Mouse (Mus musculus): Measurements from ENCODE around the gene Msi2.

The Msi2 gene

DNA sequence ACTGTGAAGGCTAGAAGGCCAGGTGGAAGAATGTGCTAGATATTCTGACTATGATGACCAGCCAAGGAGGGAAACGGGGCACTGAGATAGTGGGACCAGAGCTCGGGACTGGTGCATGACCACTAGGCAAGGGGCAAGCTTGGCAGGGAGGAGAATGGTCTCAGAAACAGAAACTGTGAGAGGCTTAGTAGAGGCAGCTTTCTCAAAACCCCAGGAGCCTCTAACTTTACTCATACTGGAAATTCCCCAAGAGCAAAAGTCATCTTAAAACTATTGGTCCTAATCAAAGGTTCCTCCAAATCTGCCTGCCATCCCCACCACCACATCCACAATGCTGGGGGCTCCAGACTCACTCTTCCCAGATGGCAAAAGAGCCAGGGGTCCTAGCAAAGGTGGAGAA lies 181.5 kb downstream of the Msi2 start:
- no peak for DNase-seq

GRCm38 (mm10) chr11:88534331-88534929 lies 183.9 kb downstream of the Msi2 start:
- DNase-seq: no peak

DNA sequence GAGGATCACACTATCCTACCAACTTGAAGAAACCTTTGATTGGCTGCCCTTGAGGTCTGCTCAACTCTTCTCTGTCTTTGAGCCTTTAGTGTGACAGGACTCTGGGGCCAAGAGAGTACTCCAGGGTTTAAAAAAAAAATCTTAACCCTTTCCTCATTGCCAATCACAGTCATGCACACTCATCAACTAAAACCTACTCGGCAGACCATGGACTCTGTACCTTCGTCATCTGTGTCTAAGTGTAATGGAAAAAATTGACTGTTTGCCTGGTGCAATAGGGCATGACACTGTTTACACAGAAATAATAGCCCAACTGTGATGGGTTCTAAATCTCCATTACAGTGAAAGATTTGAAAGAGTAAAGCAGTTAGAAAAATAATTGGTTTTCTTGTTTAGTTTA lies 186.3 kb downstream of the Msi2 start:
- DNase-seq: no peak

- no peak for DNase-seq
Observed at GRCm38 (mm10) chr11:88530032-88530431, 188.3 kb downstream of the Msi2 start.

DNA sequence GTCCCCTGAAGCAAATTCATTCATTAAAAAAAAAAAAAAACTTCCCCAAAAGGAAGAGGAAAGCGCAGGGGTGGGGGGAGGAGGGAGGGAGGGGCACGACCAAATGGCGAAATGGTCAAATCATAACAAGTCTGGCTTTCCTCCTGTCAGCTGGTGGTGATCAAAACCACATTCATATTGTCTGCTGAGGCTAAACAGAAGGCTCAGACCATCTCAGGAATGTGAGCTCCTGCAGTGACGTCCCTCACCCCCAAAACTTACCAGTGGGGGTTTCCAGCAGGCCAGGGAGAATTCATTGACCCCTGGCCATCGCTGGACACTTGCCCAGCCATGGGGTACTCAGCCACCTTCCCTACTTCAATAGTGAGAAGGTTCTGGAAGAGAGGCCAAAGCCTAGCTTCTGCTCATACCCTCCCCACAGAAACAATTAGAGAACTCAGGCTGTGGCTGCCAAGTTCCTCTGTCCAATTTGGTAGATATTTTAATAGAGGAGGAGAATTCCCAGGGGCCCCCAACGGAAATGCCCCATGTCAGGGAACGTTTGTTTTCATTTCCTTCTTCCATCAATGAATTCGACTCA lies 189.7 kb downstream of the Msi2 start:
- DNase-seq: no peak

- no peak for DNase-seq
Observed at GRCm38 (mm10) chr11:88526711-88527110, 191.6 kb downstream of the Msi2 start.

GRCm38 (mm10) chr11:88524790-88525575 lies 193.3 kb downstream of the Msi2 start:
- no peak for DNase-seq

DNA sequence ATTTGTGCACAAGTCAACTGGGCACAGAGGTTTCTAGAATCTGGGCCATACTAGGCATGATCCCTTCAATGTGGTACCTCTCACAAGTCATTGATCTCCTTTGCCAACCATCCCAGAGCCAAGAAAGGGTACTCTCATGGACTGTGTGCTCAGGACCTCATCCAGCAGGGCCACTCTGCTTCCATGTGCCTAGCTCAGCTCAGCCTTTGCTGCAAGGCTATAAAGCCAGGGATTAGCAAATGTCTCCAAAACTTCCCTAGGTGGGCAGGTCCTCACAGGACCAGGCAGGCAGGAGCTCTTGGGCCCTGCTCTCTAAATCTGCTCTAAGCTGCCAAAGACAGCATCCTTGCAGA lies 193.9 kb downstream of the Msi2 start:
- no peak for DNase-seq

- DNase-seq: no peak
Observed at GRCm38 (mm10) chr11:88523921-88524320, 194.4 kb downstream of the Msi2 start.

DNA sequence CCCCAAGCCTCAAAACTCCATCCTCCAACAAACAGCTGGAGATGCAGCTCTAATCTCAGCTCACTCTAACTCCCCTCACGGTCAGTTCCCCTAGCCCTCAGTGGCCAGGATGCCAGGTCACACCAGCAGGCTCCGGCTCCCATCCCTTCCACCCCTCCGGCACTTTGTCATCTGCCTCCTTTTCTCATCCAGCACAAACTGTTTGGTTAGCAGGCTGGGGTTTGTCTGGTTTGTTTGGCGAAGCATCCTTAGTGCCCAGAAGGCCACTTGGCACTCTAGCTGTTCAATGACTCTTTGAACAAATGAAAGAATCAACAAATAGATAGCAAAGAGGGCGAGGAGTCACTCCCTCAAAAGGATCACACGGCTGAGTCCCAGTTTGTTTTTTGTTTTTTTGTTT lies 194.8 kb downstream of the Msi2 start:
- no peak for DNase-seq

- DNase-seq: no peak
Observed at GRCm38 (mm10) chr11:88522114-88522513, 196.2 kb downstream of the Msi2 start.

- no peak for DNase-seq
Observed at GRCm38 (mm10) chr11:88520951-88521730, 197.2 kb downstream of the Msi2 start.

DNA sequence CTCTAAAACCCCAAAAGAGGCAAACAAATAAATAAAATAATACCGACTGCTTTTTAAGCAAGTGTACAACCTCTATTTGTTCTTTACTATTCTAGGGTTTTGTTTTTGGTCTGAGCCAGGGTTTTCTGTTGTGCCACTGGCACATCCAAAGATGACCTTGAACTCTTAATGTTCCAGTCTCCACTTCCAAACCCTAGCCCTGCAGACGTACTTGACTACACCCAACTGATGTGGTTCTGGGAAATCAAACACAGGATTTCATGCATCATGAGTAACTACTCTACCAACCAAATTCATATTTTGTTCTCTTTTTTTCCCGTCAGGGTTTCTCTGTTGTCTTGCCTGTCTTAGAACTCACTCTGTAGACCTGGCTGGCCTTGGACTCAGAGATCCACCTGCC lies 200.0 kb downstream of the Msi2 start:
- no peak for DNase-seq

DNA sequence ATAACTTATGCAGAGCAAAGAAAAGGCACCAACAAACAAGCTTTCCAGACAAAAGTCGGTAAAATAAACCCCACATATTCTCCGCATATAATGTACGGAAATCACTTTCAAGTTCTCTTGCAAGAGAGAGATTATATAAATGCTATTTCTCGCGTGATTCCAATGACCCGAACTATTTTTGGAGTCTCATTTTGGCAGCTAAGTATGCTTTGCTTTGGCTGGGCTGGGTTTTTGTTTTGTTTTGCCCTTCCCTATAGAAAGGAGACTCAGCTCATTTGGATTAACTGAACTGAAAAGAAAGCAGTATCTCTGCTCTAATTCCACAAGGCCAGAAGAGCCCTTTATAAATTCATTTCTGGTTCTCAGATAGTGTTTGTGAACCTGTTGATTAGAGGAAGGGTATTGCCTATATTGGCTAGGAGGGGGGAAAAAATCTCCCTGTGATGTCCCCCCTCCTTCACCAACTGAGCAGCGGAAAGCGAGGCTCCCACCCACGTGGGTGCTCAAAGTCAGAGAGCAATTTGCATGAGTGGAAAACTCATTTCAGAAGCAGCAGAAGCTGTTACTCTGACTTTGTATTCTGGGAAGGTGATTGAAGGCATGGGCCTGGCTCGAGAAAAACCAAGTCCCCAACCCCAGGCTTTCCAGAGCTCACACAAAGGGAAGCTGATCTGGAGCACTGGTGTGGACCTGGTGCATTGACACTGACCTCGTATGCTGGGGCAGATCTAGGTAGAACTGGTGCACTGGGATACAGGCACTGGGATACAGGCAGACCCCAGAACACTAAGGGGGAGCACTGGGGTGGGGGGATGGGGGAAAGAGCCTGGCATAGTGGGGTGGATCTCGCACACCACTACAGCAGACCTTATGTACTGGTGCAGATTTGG lies 201.5 kb downstream of the Msi2 start:
- no peak for DNase-seq

DNA sequence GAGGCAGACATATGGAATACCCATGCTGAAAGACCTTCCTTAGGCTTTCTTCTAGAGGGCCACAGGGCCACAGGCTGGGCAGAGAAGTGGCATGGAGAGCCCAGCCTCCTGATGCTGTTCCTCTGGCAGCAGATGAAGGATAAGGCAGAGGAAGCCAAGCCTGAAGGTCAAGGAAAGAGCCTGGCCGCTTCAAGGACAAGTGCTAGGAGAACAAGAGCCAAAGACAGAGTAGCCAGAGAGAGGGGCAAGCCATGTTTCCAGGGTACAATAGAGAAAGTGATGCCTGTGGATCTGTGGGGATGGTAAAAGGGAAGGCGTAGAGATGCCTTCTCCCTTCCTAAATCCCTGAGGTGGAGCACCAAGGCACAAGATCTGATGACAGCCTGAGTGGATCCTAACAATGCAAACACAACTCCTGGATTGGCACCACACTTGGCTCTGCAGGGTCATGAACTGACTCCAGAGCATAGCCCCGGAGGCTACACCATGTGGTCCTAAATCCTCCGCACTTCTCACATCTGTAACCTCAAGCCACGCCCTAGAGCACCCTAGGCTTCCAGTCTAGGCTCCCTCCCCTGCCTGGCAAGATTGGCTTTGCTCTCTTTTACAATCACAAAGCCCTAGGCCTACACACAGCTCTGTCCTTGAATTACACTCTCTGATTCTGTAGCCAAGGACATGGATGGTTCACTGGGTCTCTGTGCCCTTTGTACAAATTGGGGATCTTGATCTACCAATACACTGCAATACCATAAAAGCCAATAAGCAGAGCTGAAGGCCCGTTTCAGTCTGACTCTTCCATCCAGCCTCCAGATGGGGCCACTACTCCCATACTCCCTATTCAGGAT lies 202.4 kb downstream of the Msi2 start:
- DNase-seq: no peak

- DNase-seq: no peak
Observed at GRCm38 (mm10) chr11:88515267-88515666, 203.0 kb downstream of the Msi2 start.

- no peak for DNase-seq
Observed at GRCm38 (mm10) chr11:88514151-88514926, 204.0 kb downstream of the Msi2 start.

DNA sequence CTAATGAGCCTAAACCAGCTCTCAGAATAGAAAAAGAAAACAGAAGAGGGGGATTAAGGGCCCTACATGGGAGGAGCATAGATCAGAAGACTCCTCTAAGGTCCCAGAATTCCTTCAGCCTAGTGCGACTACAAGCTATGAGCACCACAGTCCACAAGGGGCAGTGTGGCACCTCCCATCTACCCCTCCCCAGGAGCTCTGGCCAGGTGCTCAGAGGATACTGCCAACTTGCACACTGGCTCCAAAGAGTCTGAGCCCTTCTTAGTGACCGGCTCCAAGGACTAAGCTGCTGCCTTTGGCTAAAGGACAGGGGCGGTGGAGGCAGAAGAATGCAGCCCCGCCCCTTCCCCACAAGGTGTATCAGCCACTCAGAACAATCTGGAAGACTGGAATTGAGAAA lies 205.7 kb downstream of the Msi2 start:
- no peak for DNase-seq

DNA sequence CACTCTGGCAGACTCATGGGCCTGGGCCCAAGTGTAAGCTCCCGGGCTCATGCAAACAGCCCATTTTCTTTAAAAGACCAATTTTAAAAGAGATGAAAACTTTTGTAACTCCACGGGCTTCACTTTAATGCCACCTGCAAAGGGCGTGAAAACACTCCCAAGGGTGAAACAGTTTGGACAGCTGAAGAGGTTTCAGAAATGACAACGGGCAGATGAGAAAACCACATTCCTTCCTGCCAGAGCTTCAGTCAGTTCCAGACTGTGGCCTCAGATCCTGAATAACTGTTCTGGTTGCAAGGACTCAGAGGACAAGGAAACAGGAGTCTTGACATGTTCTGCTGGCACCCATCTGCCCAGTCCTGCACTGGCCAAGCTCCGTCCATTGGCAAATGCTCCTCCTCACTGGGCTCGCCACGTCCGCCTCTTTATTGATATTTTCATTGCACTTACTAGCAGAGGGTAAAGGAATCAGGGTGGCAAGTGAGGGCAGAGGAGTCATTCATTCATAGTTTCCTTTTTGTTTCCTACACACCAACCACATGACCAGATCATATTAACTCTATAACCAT lies 207.9 kb downstream of the Msi2 start:
- DNase-seq: no peak

DNA sequence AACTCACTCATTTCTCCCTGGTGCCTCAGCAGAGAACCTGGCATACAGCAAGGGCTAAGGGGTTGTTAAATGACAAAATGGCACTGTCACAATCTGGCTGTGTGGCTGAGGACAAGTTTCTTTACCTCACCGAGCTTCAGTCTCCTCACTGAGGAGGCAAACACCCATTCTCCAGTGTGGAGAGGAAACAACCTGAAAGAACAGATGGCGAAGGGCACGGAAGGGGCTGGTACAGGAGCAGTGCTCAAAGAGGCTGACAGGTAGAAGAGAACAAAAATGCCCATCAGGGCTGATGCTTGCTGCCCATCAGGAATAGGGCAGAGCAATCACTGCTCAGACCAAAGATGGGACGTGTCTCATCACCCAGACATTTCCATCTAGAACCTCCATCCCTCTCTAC lies 208.8 kb downstream of the Msi2 start:
- DNase-seq: no peak

DNA sequence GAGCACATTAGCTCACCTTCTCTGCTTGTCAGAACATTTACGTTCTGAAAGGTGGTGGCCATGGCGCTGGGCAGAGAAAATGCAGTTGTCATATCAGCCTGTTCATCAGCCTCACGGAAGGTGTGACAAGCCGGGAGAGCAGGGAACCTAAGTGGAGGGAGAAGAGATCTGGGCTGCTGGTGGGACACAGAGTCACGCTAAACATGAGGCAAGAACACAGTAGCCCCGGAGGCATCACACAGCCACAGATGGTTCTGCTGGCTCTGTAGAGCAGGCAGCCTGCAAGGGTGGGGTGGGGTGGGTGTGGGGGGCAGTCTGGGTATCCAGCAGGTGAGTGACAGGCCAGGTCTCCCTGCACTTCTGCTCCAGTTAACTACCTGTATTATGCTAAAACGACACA lies 210.2 kb downstream of the Msi2 start:
- DNase-seq: no peak
